Mouse (Mus musculus) CH12.LX (cell line): ENCODE results near the gene Ankrd66. TPM values are rescaled to one million over a fixed set of nuclear protein-coding genes. Genes with fewer than 3 reads are reported as not detected.

Source experiments
- DNase-seq: peaks from one replicate; pipeline ENCODE4 v3.0.0-alpha.2; 2013; ENCODE audit errors: extremely low read depth
- H3K27ac ChIP-seq: 2 replicates; pipeline ENCODE4 v1.5.1; 2012; ENCODE audit warnings: low read depth, mild to moderate bottlenecking, control low read depth, moderate library complexity; ENCODE audit not compliant: insufficient read depth
- H3K27me3 ChIP-seq: replicated peaks from 2 replicates; pipeline ENCODE3; 2012; ENCODE audit warnings: inconsistent platforms
- H3K36me3 ChIP-seq, 2 experiments: replicated peaks in 1 of 2; 2 replicates each; pipeline versions ENCODE3 to v1.6.1; 2012; ENCODE audit warnings: inconsistent platforms in 1 of 2, low read length in 1 of 2, mild to moderate bottlenecking in 1 of 2, mixed read lengths in 1 of 2, moderate library complexity in 1 of 2; ENCODE audit not compliant: control insufficient read depth in 1 of 2, insufficient read depth in 1 of 2
- H3K4me1 ChIP-seq, 2 experiments: 2 replicates each; pipeline ENCODE4 v1.6.1; 2012; ENCODE audit warnings: inconsistent platforms in 1 of 2, moderate library complexity in 1 of 2; ENCODE audit not compliant: insufficient read depth in 2 of 2, control insufficient read depth in 1 of 2
- H3K4me2 ChIP-seq: 2 replicates; pipeline ENCODE4 v1.6.1; 2012; ENCODE audit warnings: low read depth, mild to moderate bottlenecking, control low read depth; ENCODE audit not compliant: poor library complexity, insufficient read depth, severe bottlenecking
- H3K4me3 ChIP-seq, 3 experiments: fragments of 150-350 bp in 1 of 3; sonication (generic) in 1 of 3; replicated peaks in 1 of 3; 2 replicates each; pipeline versions ENCODE3 to v1.5.1; 2011 to 2012; ENCODE audit warnings: low read depth in 2 of 3, low read length in 2 of 3, mild to moderate bottlenecking in 2 of 3, moderate library complexity in 2 of 3, control low read depth in 1 of 3, improper control_type of control experiment in 1 of 3, inconsistent platforms in 1 of 3, mixed read lengths in 1 of 3; ENCODE audit not compliant: poor library complexity in 1 of 3
- H3K79me2 ChIP-seq: replicated peaks from 2 replicates; pipeline ENCODE4 v1.6.1; 2012; ENCODE audit warnings: mild to moderate bottlenecking, moderate library complexity; ENCODE audit not compliant: control insufficient read depth, poor library complexity, insufficient read depth, severe bottlenecking; ENCODE audit errors: extremely low read depth
- H3K9ac ChIP-seq: 2 replicates; pipeline ENCODE4 v1.6.1; 2012; ENCODE audit warnings: low read depth, mild to moderate bottlenecking, control low read depth, moderate library complexity; ENCODE audit not compliant: insufficient read depth
- H3K9me3 ChIP-seq: replicated peaks from 2 replicates; pipeline ENCODE3; 2012; ENCODE audit warnings: low read length, inconsistent platforms, mixed read lengths
- BHLHE40 ChIP-seq: IDR thresholded peaks from 2 replicates; pipeline ENCODE4 v1.6.1; 2011; ENCODE audit warnings: mild to moderate bottlenecking, low read depth, low read length, improper control_type of control experiment
- CHD1 ChIP-seq: IDR thresholded peaks from 2 replicates; pipeline ENCODE4 v1.6.1; 2012; ENCODE audit warnings: low read depth, low read length, improper control_type of control experiment, inconsistent platforms
- CTCF ChIP-seq, 2 experiments: IDR thresholded peaks in 1 of 2; conservative IDR thresholded peaks in 1 of 2; 2 replicates each; pipeline ENCODE4 v1.5.1; 2011 to 2012; ENCODE audit warnings: low read depth in 2 of 2, low read length in 2 of 2, improper control_type of control experiment in 1 of 2, inconsistent platforms in 1 of 2, mild to moderate bottlenecking in 1 of 2, moderate library complexity in 1 of 2
- E2F4 ChIP-seq: IDR thresholded peaks from 2 replicates; pipeline ENCODE4 v1.6.1; 2011; ENCODE audit warnings: low read depth, low read length, improper control_type of control experiment; ENCODE audit not compliant: insufficient replicate concordance
- EP300 ChIP-seq: IDR thresholded peaks from 2 replicates; pipeline ENCODE4 v1.6.1; 2011; ENCODE audit warnings: low read length, improper control_type of control experiment
- GABPA ChIP-seq: IDR thresholded peaks from 2 replicates; pipeline ENCODE4 v1.6.1; 2012; ENCODE audit warnings: low read depth, low read length, improper control_type of control experiment, inconsistent platforms; ENCODE audit not compliant: insufficient replicate concordance
- HCFC1 ChIP-seq: IDR thresholded peaks from 2 replicates; pipeline ENCODE4 v1.6.1; 2012; ENCODE audit warnings: low read depth, mild to moderate bottlenecking, inconsistent platforms, low read length, improper control_type of control experiment
- KAT2A ChIP-seq: IDR thresholded peaks from 2 replicates; pipeline ENCODE4 v1.6.1; 2012; ENCODE audit warnings: low read length, improper control_type of control experiment, inconsistent platforms; ENCODE audit not compliant: insufficient replicate concordance
- MAX ChIP-seq: IDR thresholded peaks from 2 replicates; pipeline ENCODE4 v1.6.1; 2011; ENCODE audit warnings: low read length, improper control_type of control experiment
- MAZ ChIP-seq: IDR thresholded peaks from 2 replicates; pipeline ENCODE4 v1.6.1; 2012; ENCODE audit warnings: low read depth, mild to moderate bottlenecking, inconsistent platforms, low read length, improper control_type of control experiment, moderate library complexity
- MYC ChIP-seq: IDR thresholded peaks from 2 replicates; pipeline ENCODE4 v1.6.1; 2011; ENCODE audit warnings: low read depth, mild to moderate bottlenecking, improper control_type of control experiment, low read length
- NELFE ChIP-seq: IDR thresholded peaks from 2 replicates; pipeline ENCODE4 v1.6.1; 2011; ENCODE audit warnings: low read depth, low read length, improper control_type of control experiment
- PAX5 ChIP-seq: IDR thresholded peaks from 2 replicates; pipeline ENCODE4 v1.6.1; 2012; ENCODE audit warnings: low read length, inconsistent platforms, mixed read lengths
- POLR2AphosphoS2 ChIP-seq: IDR thresholded peaks from 2 replicates; pipeline ENCODE4 v1.6.1; 2011; ENCODE audit warnings: low read depth, low read length, improper control_type of control experiment
- RAD21 ChIP-seq: IDR thresholded peaks from 2 replicates; pipeline ENCODE4 v1.6.1; 2011; ENCODE audit warnings: low read depth, mild to moderate bottlenecking, low read length, improper control_type of control experiment, moderate library complexity
- SIN3A ChIP-seq: IDR thresholded peaks from 2 replicates; pipeline ENCODE4 v1.6.1; 2012; ENCODE audit warnings: low read length, improper control_type of control experiment, inconsistent platforms
- SMC3 ChIP-seq: IDR thresholded peaks from 2 replicates; pipeline ENCODE4 v1.6.1; 2011; ENCODE audit warnings: low read depth, low read length, improper control_type of control experiment
- TBP ChIP-seq: conservative IDR thresholded peaks from 2 replicates; pipeline ENCODE4 v1.6.1; 2011; ENCODE audit warnings: low read depth, low read length, improper control_type of control experiment
- TCF12 ChIP-seq: IDR thresholded peaks from 2 replicates; pipeline ENCODE4 v1.6.1; 2014; ENCODE audit warnings: low read depth, mild to moderate bottlenecking, inconsistent platforms, low read length, improper control_type of control experiment
- ZC3H11A ChIP-seq: IDR thresholded peaks from 2 replicates; pipeline ENCODE4 v1.6.1; 2012; ENCODE audit warnings: low read depth, mild to moderate bottlenecking, inconsistent platforms, low read length, improper control_type of control experiment
- ZKSCAN1 ChIP-seq: IDR thresholded peaks from 2 replicates; pipeline ENCODE4 v1.6.1; 2012; ENCODE audit warnings: low read depth, inconsistent platforms, low read length, improper control_type of control experiment, borderline replicate concordance
- ZMIZ1 ChIP-seq: IDR thresholded peaks from 2 replicates; pipeline ENCODE4 v1.6.1; 2012; ENCODE audit warnings: low read depth, mild to moderate bottlenecking, inconsistent platforms, low read length, improper control_type of control experiment
- ZNF384 ChIP-seq: IDR thresholded peaks from 2 replicates; pipeline ENCODE4 v1.6.1; 2012; ENCODE audit warnings: low read depth, low read length, improper control_type of control experiment, inconsistent platforms
- dilution Hi-C: fragments of 300-500 bp; cut with MboI; formaldehyde crosslinking; loops from 2 replicates; pipeline ENCODE4 v1.14.3; 2020; ENCODE audit warnings: low sequenced_read_pairs; ENCODE audit not compliant: extremely low pct_unique_long_range_greater_than_20kb, extremely low pct_ligation_motif_present
- in situ Hi-C: fragments of 300-500 bp; cut with MboI; formaldehyde crosslinking; loops from 3 replicates; pipeline ENCODE4 v1.14.3; 2019; ENCODE audit warnings: low sequenced_read_pairs, low pct_ligation_motif_present, low pct_unique_long_range_greater_than_20kb, mixed read lengths
- polyA plus RNA-seq: library from polyadenylated mRNA; unstranded; fragments of >175 nt; gene quantifications from 2 replicates; pipeline ENCODE4 v1.2.1, GENCODE M21; 2012; ENCODE audit warnings: low read depth; ENCODE audit not compliant: insufficient read length
- total RNA-seq, 2 experiments: library from RNA; depleted of rRNA; stranded (reverse); fragments of 300-350 nt in 1 of 2; fragments of >200 nt in 1 of 2; gene quantifications; 2 replicates each; pipeline ENCODE4 v1.2.3; 2012 to 2014

The Ankrd66 gene
- total and polyA plus RNA-seq, 3 experiments, result not detected

GRCm38 (mm10) chr17:43520166-43520565 is 23.3 kb downstream of the Ankrd66 start:
- Histone ChIP-seq H3K4me1 (no peaks in the 10 kb centered on the region), H3K4me2 (no peak overlapping the region), H3K9ac (no peak overlapping the region), H3K27me3 (no peaks in the 10 kb centered on the region), H3K9me3 (peaks cover 26% of the 10 kb centered on the region), H3K36me3 (no peaks in the 10 kb centered on the region), H3K79me2 (no peaks in the 10 kb centered on the region), H3K4me3 (no peak overlapping the region), H3K27ac (no peak overlapping the region)
- in situ Hi-C loops, result no loop called here
- dilution Hi-C loops, result no loop called here
- DNase-seq, result no peak
- TF ChIP-seq PAX5, result no peak
- no peak for TF ChIP-seq CHD1
- no peak for TF ChIP-seq TBP
- TF ChIP-seq POLR2AphosphoS2, result no peak
- no peak for TF ChIP-seq ZC3H11A
- TF ChIP-seq E2F4, result no peak
- TF ChIP-seq ZMIZ1, result no peak
- TF ChIP-seq ZNF384, result no peak
- TF ChIP-seq EP300, result no peak
- no peak for TF ChIP-seq BHLHE40

GRCm38 (mm10) chr17:43518644-43519409 is 24.6 kb downstream of the Ankrd66 start:
- no peaks in the 10 kb centered on the region for H3K4me1 ChIP-seq
- peaks cover 28% of the 10 kb centered on the region for H3K9me3 ChIP-seq
- no peaks in the 10 kb centered on the region for H3K79me2 ChIP-seq
- dilution Hi-C loops, result no loop called here
- H3K27ac ChIP-seq, result no peak overlapping the region
- no peak overlapping the region for H3K4me2 ChIP-seq
- TF ChIP-seq CTCF (conservative IDR thresholded peaks at IDR 0.05 in 1 of 2, IDR thresholded peaks at IDR 0.05 in 1 of 2; ENCODE audit: low read depth in 2 of 2, low read length in 2 of 2) (peak in 1 of 2 experiments; percentile 53; a peak in 2 of 4 replicates), NELFE (no peak), PAX5 (no peak), ZMIZ1 (no peak), RAD21 (peak; percentile 25), SMC3 (peak; percentile 32; the same call in 1 of the 2 replicates)
- H3K4me3 ChIP-seq, result no peak overlapping the region
- no peaks in the 10 kb centered on the region for H3K36me3 ChIP-seq
- H3K9ac ChIP-seq, result no peak overlapping the region
- in situ Hi-C loops, result no loop called here
- peak; percentile 46 for DNase-seq
- H3K27me3 ChIP-seq, result no peaks in the 10 kb centered on the region

- in situ Hi-C loops, result no loop called here
- dilution Hi-C loops, result no loop called here
- H3K27ac ChIP-seq, result no peak overlapping the region
Observed at GRCm38 (mm10) chr17:43510782-43511181, 32.7 kb downstream of the Ankrd66 start.

More at GRCm38 (mm10) chr17:43510782-43511181, 32.7 kb downstream of the Ankrd66 start:
- no peaks in the 10 kb centered on the region for H3K79me2 ChIP-seq
- DNase-seq, result no peak
- H3K36me3 ChIP-seq, result no peaks in the 10 kb centered on the region
- no peaks in the 10 kb centered on the region for H3K27me3 ChIP-seq
- H3K4me1 ChIP-seq, result no peaks in the 10 kb centered on the region
- no peak overlapping the region for H3K4me3 ChIP-seq
- H3K9ac ChIP-seq, result no peak overlapping the region
- H3K4me2 ChIP-seq, result no peak overlapping the region
- peaks cover 21% of the 10 kb centered on the region for H3K9me3 ChIP-seq
- TF ChIP-seq MAZ, result no peak
- TF ChIP-seq MAX, result no peak
- TF ChIP-seq MYC, result no peak
- no peak for TF ChIP-seq TCF12
- TF ChIP-seq GABPA, result no peak
- TF ChIP-seq KAT2A, result no peak
- no peak for TF ChIP-seq ZKSCAN1
- TF ChIP-seq TBP, result no peak
- TF ChIP-seq HCFC1, result no peak
- no peak for TF ChIP-seq RAD21
- no peak for TF ChIP-seq SIN3A
